Mouse (Mus musculus): Measurements from ENCODE around the gene Pias3. TPM values are rescaled to one million over a fixed set of nuclear protein-coding genes. Genes with fewer than 3 reads are reported as not detected.

The Pias3 gene
- total and polyA plus RNA-seq, 2 experiments from 2014 or later, result 46.0 to 49.7 TPM

DNA sequence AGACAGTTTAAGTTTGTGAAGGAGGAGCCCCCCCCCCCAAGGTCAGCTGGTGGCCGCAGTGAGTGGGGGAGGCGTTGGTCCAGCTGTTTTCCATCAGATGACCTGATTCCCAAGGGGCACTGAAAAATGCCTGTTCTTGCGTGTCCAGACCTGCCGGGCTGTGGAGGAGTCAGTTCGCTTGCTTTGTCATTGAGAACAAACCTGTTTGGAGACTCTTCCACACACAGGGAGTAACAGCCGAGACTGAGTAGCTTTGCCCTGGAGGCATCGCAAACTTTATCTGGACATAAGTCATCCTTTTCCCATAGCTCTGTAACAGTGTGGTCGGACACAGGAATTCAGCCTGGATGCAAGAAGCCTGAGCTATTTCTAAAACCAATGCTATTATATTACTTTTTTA lies 21.7 kb upstream of the Pias3 start:
- Histone ChIP-seq H3K27me3 (ENCODE audit: insufficient read depth, low read length) (no peaks in the 10 kb centered on the region), H3K4me1 (ENCODE audit: insufficient read depth, low read length) (no peaks in the 10 kb centered on the region), H3K9me3 (ENCODE audit: low read length) (no peaks in the 10 kb centered on the region), H3K27ac (ENCODE audit: low read depth, low read length) (no peak overlapping the region), H3K36me3 (ENCODE audit: insufficient read depth, low read length) (no peaks in the 10 kb centered on the region), H3K9ac (replicated peaks; ENCODE audit: low read length, poor library complexity, severe bottlenecking) (no peak overlapping the region), H3K4me3 (ENCODE audit: low read depth, low read length) (no peak overlapping the region), H3K4me2 (ENCODE audit: low read depth, low read length, poor library complexity, severe bottlenecking) (no peak overlapping the region)
- TF ChIP-seq CTCF (IDR thresholded peaks at IDR 0.05), result no peak
- no peak for ATAC-seq (ENCODE audit: low FRiP score)
- 76% methylated on average over 8 of the region's 8 CpGs for WGBS
- no peak for DNase-seq (ENCODE audit: low spot score)

DNA sequence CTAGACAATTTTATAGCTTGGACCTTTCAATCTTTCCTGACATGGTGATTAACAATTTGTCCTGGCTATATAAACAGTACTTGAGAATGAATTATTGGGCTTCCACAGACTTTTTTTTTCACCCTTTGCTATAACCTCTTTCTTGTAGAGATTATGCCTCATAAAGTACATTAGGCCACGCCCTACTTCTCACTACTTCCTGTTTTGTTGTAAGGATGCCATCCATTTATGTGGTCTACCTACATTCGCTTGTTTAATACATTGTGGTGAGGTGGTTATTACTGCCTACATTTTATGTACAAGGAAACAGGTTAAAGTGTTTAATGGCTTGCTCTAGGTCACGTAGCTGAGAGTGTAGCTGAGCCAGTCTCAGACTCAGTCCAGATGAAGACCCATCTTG lies 21.0 kb upstream of the Pias3 start:
- no peaks in the 10 kb centered on the region for H3K4me1 ChIP-seq (ENCODE audit: insufficient read depth, low read length)
- no peak overlapping the region for H3K9ac ChIP-seq (replicated peaks; ENCODE audit: low read length, poor library complexity, severe bottlenecking)
- no peaks in the 10 kb centered on the region for H3K36me3 ChIP-seq (ENCODE audit: insufficient read depth, low read length)
- H3K4me3 ChIP-seq (ENCODE audit: low read depth, low read length), result no peak overlapping the region
- no peaks in the 10 kb centered on the region for H3K9me3 ChIP-seq (ENCODE audit: low read length)
- TF ChIP-seq CTCF (IDR thresholded peaks at IDR 0.05), result no peak
- no peaks in the 10 kb centered on the region for H3K27me3 ChIP-seq (ENCODE audit: insufficient read depth, low read length)
- H3K27ac ChIP-seq (ENCODE audit: low read depth, low read length), result no peak overlapping the region
- H3K4me2 ChIP-seq (ENCODE audit: low read depth, low read length, poor library complexity, severe bottlenecking), result no peak overlapping the region
- WGBS, result 85% methylated on average over 3 of the region's 3 CpGs
- ATAC-seq (ENCODE audit: low FRiP score) (no peak), DNase-seq (ENCODE audit: low spot score) (no peak)

DNA sequence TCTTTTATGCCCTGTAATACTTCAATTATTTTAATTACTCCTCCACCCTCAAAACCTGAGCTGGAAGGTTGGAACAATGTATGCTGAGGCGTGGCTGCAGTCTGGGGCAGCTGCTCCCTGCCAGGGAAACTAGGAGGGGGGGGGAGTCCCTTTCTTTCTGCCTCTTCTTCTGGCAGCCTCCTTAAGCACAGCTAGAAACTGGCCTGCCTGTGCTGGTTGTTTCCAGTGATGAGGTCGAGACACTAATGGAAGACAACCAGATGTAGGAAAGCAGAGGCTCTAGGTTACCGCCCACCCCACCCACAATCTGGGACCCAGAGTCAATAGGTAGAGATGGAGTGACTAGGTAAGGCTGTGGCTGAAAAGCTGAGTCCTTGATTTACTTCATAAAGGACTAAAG lies 20.5 kb upstream of the Pias3 start:
- H3K27ac ChIP-seq (ENCODE audit: low read depth, low read length), result no peak overlapping the region
- H3K4me2 ChIP-seq (ENCODE audit: low read depth, low read length, poor library complexity, severe bottlenecking), result no peak overlapping the region
- no peak for ATAC-seq (ENCODE audit: low FRiP score)
- no peak for TF ChIP-seq CTCF (IDR thresholded peaks at IDR 0.05)
- no peaks in the 10 kb centered on the region for H3K4me1 ChIP-seq (ENCODE audit: insufficient read depth, low read length)
- H3K9ac ChIP-seq (replicated peaks; ENCODE audit: low read length, poor library complexity, severe bottlenecking), result no peak overlapping the region
- WGBS, result 27% methylated on average over 3 of the region's 3 CpGs
- H3K4me3 ChIP-seq (ENCODE audit: low read depth, low read length), result no peak overlapping the region
- DNase-seq (ENCODE audit: low spot score), result no peak
- no peaks in the 10 kb centered on the region for H3K36me3 ChIP-seq (ENCODE audit: insufficient read depth, low read length)
- H3K27me3 ChIP-seq (ENCODE audit: insufficient read depth, low read length), result no peaks in the 10 kb centered on the region
- no peaks in the 10 kb centered on the region for H3K9me3 ChIP-seq (ENCODE audit: low read length)

DNA sequence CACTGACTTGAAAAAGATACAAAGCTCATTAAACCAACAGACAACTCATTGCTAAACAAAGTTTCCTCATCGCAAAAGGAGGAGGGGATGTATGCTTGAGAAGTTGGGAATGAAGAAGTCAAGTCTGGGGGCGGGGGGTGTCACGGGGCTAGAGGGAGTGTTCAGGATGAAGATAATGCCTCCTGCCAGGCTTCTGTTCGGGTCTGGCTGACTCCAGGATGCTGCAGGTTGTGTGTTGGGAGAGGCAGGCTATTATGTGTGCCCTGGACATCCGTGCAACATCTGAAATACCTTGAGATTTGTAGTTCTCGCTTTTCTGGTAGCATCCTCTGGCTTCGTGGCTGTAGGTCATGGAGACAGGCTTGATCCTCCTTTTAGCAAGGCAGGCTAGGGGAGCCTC lies 17.7 kb upstream of the Pias3 start:
- TF ChIP-seq CTCF (IDR thresholded peaks at IDR 0.05), result no peak
- Histone ChIP-seq H3K36me3 (ENCODE audit: insufficient read depth, low read length) (no peaks in the 10 kb centered on the region), H3K9ac (replicated peaks; ENCODE audit: low read length, poor library complexity, severe bottlenecking) (no peak overlapping the region), H3K4me2 (ENCODE audit: low read depth, low read length, poor library complexity, severe bottlenecking) (no peak overlapping the region), H3K27ac (ENCODE audit: low read depth, low read length) (no peak overlapping the region), H3K4me1 (ENCODE audit: insufficient read depth, low read length) (no peaks in the 10 kb centered on the region), H3K4me3 (ENCODE audit: low read depth, low read length) (no peak overlapping the region), H3K9me3 (ENCODE audit: low read length) (no peaks in the 10 kb centered on the region), H3K27me3 (ENCODE audit: insufficient read depth, low read length) (no peaks in the 10 kb centered on the region)
- 66% methylated on average over 7 of the region's 7 CpGs for WGBS
- no peak for ATAC-seq (ENCODE audit: low FRiP score)
- no peak for DNase-seq (ENCODE audit: low spot score)

DNA sequence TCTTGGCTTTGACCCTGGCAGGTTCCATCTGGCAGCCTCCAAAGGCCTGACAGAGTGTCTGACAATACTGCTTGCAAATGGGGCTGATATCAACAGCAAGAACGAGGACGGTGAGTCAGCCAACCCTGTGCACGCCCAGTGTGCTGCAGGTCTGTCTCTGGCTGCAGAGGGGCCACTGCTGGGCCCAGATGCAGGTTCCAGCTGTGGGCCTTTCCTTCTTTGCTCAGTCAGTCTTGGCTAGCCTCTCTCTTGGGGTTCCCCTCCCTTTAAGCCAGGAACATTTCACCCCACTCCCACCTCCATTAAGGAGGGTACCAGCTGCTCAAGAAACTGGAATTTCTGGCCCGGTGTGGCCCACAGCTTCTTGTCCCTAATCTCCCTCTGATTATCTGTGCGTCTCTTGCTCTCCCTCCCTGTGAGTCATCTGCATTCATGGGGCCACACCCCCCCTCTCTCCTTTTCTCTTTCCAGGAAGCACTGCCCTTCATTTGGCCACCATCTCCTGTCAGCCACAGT lies 17.0 kb upstream of the Pias3 start:
- H3K4me2 ChIP-seq (ENCODE audit: low read depth, low read length, poor library complexity, severe bottlenecking), result no peak overlapping the region
- ATAC-seq (ENCODE audit: low FRiP score) (no peak), DNase-seq (ENCODE audit: low spot score) (no peak)
- H3K4me1 ChIP-seq (ENCODE audit: insufficient read depth, low read length), result no peaks in the 10 kb centered on the region
- no peak for TF ChIP-seq CTCF (IDR thresholded peaks at IDR 0.05)
- no peak overlapping the region for H3K27ac ChIP-seq (ENCODE audit: low read depth, low read length)
- no peak overlapping the region for H3K9ac ChIP-seq (replicated peaks; ENCODE audit: low read length, poor library complexity, severe bottlenecking)
- no peak overlapping the region for H3K4me3 ChIP-seq (ENCODE audit: low read depth, low read length)
- no peaks in the 10 kb centered on the region for H3K9me3 ChIP-seq (ENCODE audit: low read length)
- no peaks in the 10 kb centered on the region for H3K27me3 ChIP-seq (ENCODE audit: insufficient read depth, low read length)
- 33% methylated on average over 5 of the region's 5 CpGs for WGBS
- no peaks in the 10 kb centered on the region for H3K36me3 ChIP-seq (ENCODE audit: insufficient read depth, low read length)

DNA sequence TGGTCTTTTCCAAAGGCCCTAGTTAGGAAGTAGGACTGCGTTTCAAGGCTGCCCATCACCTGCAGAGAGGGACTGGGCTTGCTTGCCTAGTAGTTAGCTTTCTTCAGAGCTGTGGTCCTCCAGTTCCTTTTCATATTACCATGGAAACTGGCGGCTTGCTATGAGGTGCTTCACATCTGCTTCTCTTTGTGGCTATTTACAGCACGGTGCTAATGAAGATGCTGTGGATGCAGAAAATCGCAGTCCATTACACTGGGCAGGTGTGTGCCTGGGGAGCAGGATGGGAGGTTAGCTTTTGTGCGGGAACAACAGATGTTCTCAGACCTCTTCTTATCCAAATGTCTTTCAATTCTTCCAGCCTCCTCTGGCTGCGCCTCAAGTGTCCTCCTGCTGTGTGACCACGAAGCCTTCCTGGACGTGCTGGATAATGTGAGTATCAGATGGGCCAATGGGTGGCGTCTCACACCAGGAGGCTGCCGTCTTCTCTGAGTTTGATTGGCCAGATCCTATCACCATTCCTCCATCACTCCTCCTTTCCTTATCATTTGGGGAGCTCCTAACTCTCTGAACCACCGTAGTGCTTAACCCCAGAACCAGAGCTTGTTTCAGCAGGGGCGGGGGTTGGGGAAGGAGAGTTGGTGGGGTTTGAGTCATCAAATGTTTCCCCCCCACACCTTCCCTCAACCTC lies 15.8 kb upstream of the Pias3 start:
- Histone ChIP-seq H3K4me3 (ENCODE audit: low read depth, low read length) (no peak overlapping the region), H3K9ac (replicated peaks; ENCODE audit: low read length, poor library complexity, severe bottlenecking) (no peak overlapping the region), H3K9me3 (ENCODE audit: low read length) (no peaks in the 10 kb centered on the region), H3K27me3 (ENCODE audit: insufficient read depth, low read length) (peaks cover 5% of the 10 kb centered on the region; the same call in 1 of the 2 replicates), H3K36me3 (ENCODE audit: insufficient read depth, low read length) (no peaks in the 10 kb centered on the region), H3K27ac (ENCODE audit: low read depth, low read length) (0 out of 2 replicates have a peak overlapping the region, but pooled peaks have one; percentile 12), H3K4me2 (ENCODE audit: low read depth, low read length, poor library complexity, severe bottlenecking) (no peak overlapping the region), H3K4me1 (ENCODE audit: insufficient read depth, low read length) (no peaks in the 10 kb centered on the region)
- ATAC-seq (ENCODE audit: low FRiP score), result peak; percentile 42; the same call in 1 of the 2 replicates
- 15% methylated on average over 12 of the region's 12 CpGs for WGBS
- peak; percentile 46 for DNase-seq (ENCODE audit: low spot score)
- no peak for TF ChIP-seq CTCF (IDR thresholded peaks at IDR 0.05)
